Mouse (Mus musculus) left cerebral cortex, adult 8-10 months (tissue): ENCODE measurements at regions not wholly inside any gene's neighbourhood (a gene's known extent, or its start where the extent isn't known, plus 50 kb on each side); places are given as distances from the start of the nearest gene placed in this dataset.

Experiments
- DNase-seq, 2 experiments: peaks; one replicate each; pipeline ENCODE4 v3.0.0; 2022; ENCODE audit warnings: low spot score in 2 of 2

DNA sequence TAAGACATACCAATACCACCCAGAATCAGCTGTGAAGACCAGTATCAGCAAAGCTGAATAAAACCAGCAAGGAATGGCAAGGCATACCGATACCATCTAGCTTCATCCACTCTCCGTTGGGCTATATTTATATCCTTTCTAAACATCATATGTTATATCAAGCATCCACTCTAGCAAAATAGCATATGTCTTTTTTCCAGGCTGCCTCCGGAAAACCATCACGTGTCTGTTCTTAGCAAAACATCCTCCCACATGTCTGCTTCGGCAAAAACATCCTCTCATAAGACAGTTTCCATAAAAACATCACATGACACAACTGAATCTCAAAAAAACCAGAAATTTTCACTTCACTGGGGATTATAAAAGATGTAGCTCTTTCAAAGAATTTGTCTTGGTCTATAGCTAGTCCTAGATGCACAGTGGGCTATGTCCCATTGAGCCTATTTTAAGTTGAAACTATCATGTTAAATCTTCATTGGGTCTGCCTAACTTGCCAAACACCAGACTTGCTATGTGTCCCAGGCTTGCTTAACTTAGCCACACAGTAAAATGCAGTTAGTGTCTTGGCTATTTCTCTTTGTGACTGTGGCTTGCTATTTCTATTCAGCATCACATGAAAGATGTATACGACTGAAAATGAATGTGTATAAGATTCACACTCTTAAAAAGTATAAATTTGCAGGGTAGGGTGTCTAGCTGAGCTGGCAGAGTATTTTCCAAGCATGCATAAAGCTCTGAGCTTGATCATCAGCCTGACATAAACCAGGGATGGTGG, 278.2 kb downstream of the Kcnrg start:
- DNase-seq, result no peak

DNA sequence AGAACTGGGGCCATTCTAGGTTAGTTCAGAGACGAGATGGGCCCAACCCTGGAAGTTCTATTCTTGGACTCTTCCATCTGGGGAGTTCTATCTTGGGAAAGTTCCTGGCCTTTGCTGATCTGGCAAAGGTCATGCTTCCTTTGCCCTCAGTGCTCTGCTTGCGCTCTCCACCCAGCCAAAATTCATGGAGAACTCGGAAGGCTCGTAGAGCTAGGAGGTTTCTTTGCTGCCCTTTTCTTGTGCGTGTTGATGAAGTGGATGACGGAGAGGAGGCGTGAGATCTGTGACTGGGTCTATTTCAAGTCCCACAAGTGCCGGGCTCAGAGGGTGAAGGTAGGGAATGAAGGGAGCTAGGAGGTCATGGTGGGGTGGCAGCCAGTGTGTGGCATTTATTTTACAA, 282.4 kb downstream of the Kcnrg start:
- DNase-seq, result no peak

DNA sequence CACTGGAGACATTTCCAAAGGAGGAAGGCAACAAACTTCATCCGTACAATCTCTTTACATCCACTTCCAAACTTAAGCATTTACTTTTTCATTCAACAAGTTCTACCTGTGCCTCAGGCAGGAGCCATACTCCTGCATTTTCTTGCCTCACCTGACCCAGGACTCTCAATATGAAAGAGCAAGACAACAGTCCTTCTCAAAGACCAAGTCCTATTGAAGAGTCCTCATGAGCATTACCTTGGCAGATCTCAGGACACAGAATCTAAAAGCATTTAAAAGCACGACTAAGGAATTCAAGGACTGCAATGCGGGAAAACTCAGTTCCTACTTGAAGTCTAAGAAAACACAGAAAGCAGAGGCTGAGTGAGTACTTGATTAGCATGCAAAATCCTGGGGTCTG, 286.5 kb downstream of the Kcnrg start:
- no peak for DNase-seq

- DNase-seq, result no peak
Measured at GRCm38 (mm10) chr14:61896879-61897278, 289.6 kb downstream of the Kcnrg start.

- DNase-seq, result no peak
Measured at GRCm38 (mm10) chr14:61898664-61899063, 291.4 kb downstream of the Kcnrg start.

GRCm38 (mm10) chr14:61904426-61905124, 297.3 kb downstream of the Kcnrg start:
- DNase-seq, result no peak

DNA sequence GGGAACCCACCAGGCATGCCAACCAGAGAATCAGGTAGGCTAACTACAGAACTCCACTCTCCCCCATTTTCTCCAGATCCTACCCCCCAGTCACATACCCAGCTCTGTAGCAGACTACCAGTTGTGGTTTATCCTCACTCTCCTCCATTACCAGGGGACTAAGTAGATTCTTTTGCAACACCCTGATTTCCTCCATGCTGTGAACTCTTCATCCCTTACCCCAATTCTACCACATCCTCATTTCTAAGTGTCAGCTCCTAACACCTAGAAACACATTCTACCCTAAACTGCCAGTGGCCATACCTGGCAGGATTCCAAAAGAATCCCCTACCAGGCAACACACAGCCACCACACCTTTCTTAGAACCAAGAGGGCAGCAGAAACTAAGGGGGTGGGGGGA, 310.9 kb downstream of the Kcnrg start:
- no peak for DNase-seq

GRCm38 (mm10) chr14:61931811-61932210, 324.6 kb downstream of the Kcnrg start:
- no peak for DNase-seq

GRCm38 (mm10) chr14:61941682-61942081, 334.4 kb downstream of the Kcnrg start:
- no peak for DNase-seq

- DNase-seq, result peak in 1 of 2 experiments; percentile 12
Measured at GRCm38 (mm10) chr14:61945659-61946058, 338.4 kb downstream of the Kcnrg start.

- DNase-seq, result no peak
Measured at GRCm38 (mm10) chr14:61949446-61949845, 342.2 kb downstream of the Kcnrg start.

- no peak for DNase-seq
Measured at GRCm38 (mm10) chr14:61950004-61950403, 342.4 kb upstream of the Rnaseh2b start.

DNA sequence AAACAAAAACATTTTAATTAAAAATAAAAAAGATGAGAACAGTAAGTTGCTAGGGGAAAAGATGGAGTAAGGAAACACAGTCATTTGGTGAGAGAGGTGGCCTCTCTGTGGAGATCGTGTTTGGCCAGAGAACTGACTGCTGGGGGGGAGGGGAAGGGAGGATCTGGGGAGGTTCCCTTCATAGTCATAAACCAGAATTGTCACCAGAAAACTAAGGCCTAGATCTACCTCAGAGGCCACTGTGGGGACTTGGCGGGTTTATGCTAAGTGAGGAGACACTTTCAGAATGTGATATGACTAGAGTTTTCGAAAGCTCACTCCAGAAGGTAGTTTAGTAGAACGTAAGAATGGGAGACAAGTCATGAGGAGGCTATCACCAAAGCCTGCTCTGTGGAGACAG, 339.4 kb upstream of the Rnaseh2b start:
- no peak for DNase-seq

GRCm38 (mm10) chr14:61955416-61955815, 337.0 kb upstream of the Rnaseh2b start:
- no peak for DNase-seq

DNA sequence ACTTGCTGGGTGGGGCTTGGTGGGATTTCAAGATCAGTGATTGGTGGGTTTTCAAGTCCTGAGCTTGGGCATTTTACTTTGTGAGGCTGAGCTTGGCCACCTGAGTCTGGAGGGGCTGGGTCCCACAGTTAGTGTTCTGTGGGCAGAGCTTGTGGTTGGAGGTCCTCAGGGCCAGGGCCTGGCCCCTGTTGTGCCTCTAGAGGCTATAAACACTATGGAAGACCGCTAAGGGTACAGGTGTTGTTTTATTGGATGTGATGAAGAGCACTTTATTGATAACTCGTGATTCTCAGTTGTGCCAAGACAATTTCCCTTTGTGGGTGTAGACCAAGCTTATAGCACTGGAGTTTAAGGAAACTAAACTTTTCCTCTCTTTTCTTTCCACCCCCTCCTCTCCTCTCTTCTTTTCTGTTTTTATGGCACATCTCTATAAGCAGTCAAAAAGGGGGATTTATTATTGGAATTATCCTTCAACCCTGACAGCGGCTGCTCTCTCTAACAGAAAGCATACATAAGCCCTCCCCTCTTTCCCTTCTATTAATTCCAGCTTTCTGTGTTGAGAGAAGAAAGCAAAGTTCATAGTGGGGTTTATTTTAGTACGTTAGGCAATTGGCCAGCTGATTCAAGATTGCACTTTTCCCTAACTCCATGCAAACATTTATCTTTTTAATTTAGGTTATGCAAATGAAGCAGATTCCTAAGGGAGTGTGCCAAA, 332.0 kb upstream of the Rnaseh2b start:
- DNase-seq, result no peak

DNA sequence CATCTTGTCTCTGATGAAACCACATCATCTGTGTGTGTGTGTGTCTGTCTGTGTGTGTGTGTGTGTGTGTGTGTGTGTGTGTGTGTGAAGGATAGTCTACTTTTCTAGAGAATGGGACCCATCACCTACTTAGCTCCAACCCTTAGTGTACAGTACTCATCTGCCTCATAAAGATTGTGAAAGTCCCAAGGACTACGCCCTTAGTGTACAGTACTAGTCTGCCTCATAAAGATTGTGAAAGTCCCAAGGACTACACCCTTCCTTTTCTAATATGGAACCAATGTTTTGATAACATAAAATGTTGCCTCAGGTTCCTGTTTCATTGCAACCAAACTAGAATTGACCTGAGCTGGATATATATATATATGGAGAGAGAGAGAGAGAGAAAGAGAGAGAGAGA, 323.9 kb upstream of the Rnaseh2b start:
- DNase-seq, result no peak

GRCm38 (mm10) chr14:61968957-61969535, 323.3 kb upstream of the Rnaseh2b start:
- no peak for DNase-seq

DNA sequence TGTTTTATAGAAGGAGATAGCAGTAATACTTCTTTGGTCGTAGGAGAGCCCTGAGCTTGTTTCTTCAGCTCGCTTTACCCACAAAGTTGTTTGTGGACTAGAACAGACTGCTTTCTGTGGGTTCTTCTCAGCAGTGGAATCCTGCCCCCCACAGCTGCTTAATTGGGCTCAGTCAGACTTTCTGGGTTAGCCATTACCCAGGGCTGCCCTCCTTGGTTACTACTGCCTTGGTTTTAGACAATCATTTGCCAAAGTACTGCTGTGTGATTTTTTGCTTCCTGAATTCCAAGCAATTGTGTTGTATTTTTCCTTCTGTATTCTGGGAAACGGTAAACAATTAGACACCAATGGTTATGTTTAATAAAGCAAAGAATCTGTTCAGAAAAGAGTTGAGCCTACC, 321.8 kb upstream of the Rnaseh2b start:
- no peak for DNase-seq

- peak; percentile 6 to 7 for DNase-seq
Measured at GRCm38 (mm10) chr14:61971100-61972088, 321.0 kb upstream of the Rnaseh2b start.

DNA sequence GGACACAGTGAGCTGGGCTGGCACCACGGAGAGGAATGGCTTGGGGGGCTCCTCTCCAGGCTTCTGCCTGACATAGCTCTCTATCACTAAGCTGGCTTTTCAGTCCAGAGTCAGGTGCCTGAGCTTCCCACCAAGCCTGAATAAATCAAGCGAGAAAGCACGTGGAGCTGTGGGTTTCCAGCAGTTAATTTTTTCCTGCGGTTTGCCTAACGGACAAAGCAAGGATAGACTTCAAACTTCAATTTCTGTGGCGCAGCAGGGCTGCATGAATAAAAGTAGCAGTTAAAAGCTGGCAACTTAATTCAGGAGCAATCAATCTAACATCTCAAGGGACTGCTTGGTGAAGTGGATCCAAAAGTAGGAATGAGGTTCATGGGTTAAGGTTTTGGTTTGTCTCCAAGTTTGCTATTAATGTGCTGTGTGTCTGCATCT, 317.1 kb upstream of the Rnaseh2b start:
- no peak for DNase-seq

GRCm38 (mm10) chr14:61980581-61980980, 311.8 kb upstream of the Rnaseh2b start:
- DNase-seq, result no peak
